28 mouse cellular contexts compared by ENCODE assay signal in the genomic region with DNA sequence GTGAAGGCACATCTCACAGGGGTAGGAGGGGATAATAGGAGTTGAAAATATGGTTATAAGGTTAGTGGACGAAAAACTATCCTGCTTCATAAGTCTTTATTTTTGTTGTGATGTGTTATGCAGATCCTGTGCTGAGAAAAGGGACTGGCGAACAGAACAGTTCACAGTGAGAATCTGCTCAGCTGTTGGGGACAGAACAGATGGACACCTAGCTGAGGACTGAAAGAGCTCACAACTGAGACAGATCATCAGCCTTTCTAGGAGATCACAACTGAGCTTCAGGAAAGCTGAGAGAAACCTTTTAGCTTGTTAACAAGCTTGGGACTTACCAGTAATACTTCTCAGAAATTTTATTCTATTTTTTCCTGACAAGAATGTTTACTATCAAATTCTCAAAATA.
DNase-seq lines count a peak whose midpoint lies in the region; ATAC-seq and TF ChIP-seq lines count a peak whose summit lies in the region.
"Had no signal": no experiment of that assay in that cellular context is flagged by ENCODE, and none has a peak within 500 bp of the region (broad histone marks: within the 10 kb centered on the region; RNA-seq: fewer than 3 reads in every experiment).

No protein-coding gene starts in this region.

- intact Hi-C loops in left cerebral cortex, adult 2 months (cut with DNase I) = no loop called here

- no peak overlapping the region for H3K4me2 ChIP-seq in forebrain, embryonic 13.5 days
- H3K4me2 ChIP-seq: embryonic facial prominence, embryonic 15.5 days; forebrain, embryonic 12.5 days; heart, embryonic 12.5 days; hindbrain, embryonic 15.5 days; liver, embryonic 12.5 days; midbrain, embryonic 12.5 days had no signal

- no peak for ATAC-seq in forebrain, embryonic 13.5 days
- ATAC-seq: inflammation-experienced regulatory T-cells, adult 6 months; liver, embryonic 12.5 days; liver, postnatal 0 days; Patski had no signal

- no peak overlapping the region for H3K9ac ChIP-seq in forebrain, embryonic 13.5 days
- H3K9ac ChIP-seq: embryonic facial prominence, embryonic 15.5 days; forebrain, embryonic 12.5 days; heart, embryonic 12.5 days; hindbrain, embryonic 15.5 days; liver, embryonic 12.5 days; liver, postnatal 0 days; midbrain, embryonic 12.5 days had no signal

- H3K36me3 ChIP-seq in forebrain, embryonic 13.5 days (ENCODE audit: poor library complexity, severe bottlenecking) = peaks cover 20% of the 10 kb centered on the region

- H3K4me3 ChIP-seq in left cerebral cortex, adult 2 months = no peak overlapping the region
- H3K4me3 ChIP-seq in forebrain, embryonic 13.5 days = no peak overlapping the region
- H3K4me3 ChIP-seq: embryonic facial prominence, embryonic 10.5 days; embryonic facial prominence, embryonic 15.5 days; forebrain, embryonic 12.5 days; heart, embryonic 12.5 days; hindbrain, embryonic 10.5 days; hindbrain, embryonic 15.5 days; liver, embryonic 12.5 days; midbrain, embryonic 12.5 days had no signal

- H3K9me3 ChIP-seq in forebrain, embryonic 13.5 days (replicated peaks) = no peaks in the 10 kb centered on the region
- H3K9me3 ChIP-seq: embryonic facial prominence, embryonic 10.5 days; embryonic facial prominence, embryonic 15.5 days; forebrain, embryonic 12.5 days; heart, embryonic 12.5 days; hindbrain, embryonic 10.5 days; hindbrain, embryonic 15.5 days; liver, embryonic 12.5 days; midbrain, embryonic 12.5 days had no signal

- H3K27me3 ChIP-seq in forebrain, embryonic 13.5 days = no peaks in the 10 kb centered on the region
- H3K27me3 ChIP-seq: embryonic facial prominence, embryonic 15.5 days; forebrain, embryonic 12.5 days; heart, embryonic 12.5 days; hindbrain, embryonic 15.5 days; liver, embryonic 12.5 days; midbrain, embryonic 12.5 days; Patski had no signal

- H3K27ac ChIP-seq in left cerebral cortex, adult 2 months = peak overlapping the region; percentile 25; the same call in 1 of the 2 replicates
- H3K27ac ChIP-seq in forebrain, embryonic 13.5 days = no peak overlapping the region
- H3K27ac ChIP-seq: embryonic facial prominence, embryonic 10.5 days; embryonic facial prominence, embryonic 15.5 days; forebrain, embryonic 12.5 days; hindbrain, embryonic 10.5 days; hindbrain, embryonic 15.5 days; liver, embryonic 12.5 days; midbrain, embryonic 12.5 days had no signal

- no peak for TF ChIP-seq CTCF in left cerebral cortex, adult 2 months (IDR thresholded peaks at IDR 0.05)

- WGBS in forebrain, embryonic 13.5 days = 93% methylated on average over 2 of the region's 2 CpGs

- no peaks in the 10 kb centered on the region for H3K4me1 ChIP-seq in forebrain, embryonic 13.5 days
- H3K4me1 ChIP-seq: embryonic facial prominence, embryonic 10.5 days; embryonic facial prominence, embryonic 15.5 days; forebrain, embryonic 12.5 days; heart, embryonic 12.5 days; hindbrain, embryonic 10.5 days; hindbrain, embryonic 15.5 days; midbrain, embryonic 12.5 days had no signal

- no peak for DNase-seq in left cerebral cortex, adult 2 months (ENCODE audit: extremely low spot score in 1 of 2, low spot score in 2 of 2)
- DNase-seq in left cerebral cortex, adult 9 months (ENCODE audit: low spot score in 2 of 2) = no peak
- DNase-seq in cerebellum, adult 11-12 months = peak; percentile 28
- peak; percentile 30 for DNase-seq in cerebellum, adult 9-11 months
- no peak for DNase-seq in spleen, adult 18-20 months
- no peak for DNase-seq in adrenal gland, postnatal 25 days
- DNase-seq: adrenal gland, postnatal 14 days; gastrocnemius, postnatal 25 days; heart, adult 11 months; kidney, adult 11 months; kidney, postnatal 14 days; left cerebral cortex, postnatal 4 days; liver, postnatal 0 days; lung, postnatal 36 days; right cerebral cortex, postnatal 14 days; thymus, adult 18-20 months; thymus, postnatal 25 days had no signal

Comparison
In these comparisons a context has a peak if more than half of its experiments do, and no peak if none do; other contexts are left out.
1. DNase-seq: peak in cerebellum, adult 11-12 months (single experiment) and cerebellum, adult 9-11 months (single experiment); none in left cerebral cortex, adult 2 months (0 of 2), left cerebral cortex, adult 9 months (0 of 2), spleen, adult 18-20 months (0 of 2) and adrenal gland, postnatal 25 days (single experiment).